Mouse (Mus musculus) T-helper 2 cell (primary cell): ENCODE results near the gene Cobll1.

Source experiments
- in situ Hi-C: fragments of 300-600 bp; cut with MboI, MseI; formaldehyde crosslinking; loops from one replicate; pipeline ENCODE4 v1.15.1; 2025; ENCODE audit warnings: high pct_unique_total_duplicates

The Cobll1 gene

GRCm38 (mm10) chr2:65100001-65100400 is 139.2 kb downstream of the Cobll1 start:
- in situ Hi-C loops, result no loop called here

- in situ Hi-C loops, result no loop called here
These were observed 143.6 kb downstream of the Cobll1 start for GRCm38 (mm10) chr2:65095571-65095970.

- in situ Hi-C loops, result no loop called here
These were observed 145.2 kb downstream of the Cobll1 start for GRCm38 (mm10) chr2:65093990-65094389.

GRCm38 (mm10) chr2:65090986-65091385 is 148.2 kb downstream of the Cobll1 start:
- in situ Hi-C loops, result no loop called here

- in situ Hi-C loops, result no loop called here
These were observed 152.0 kb downstream of the Cobll1 start for GRCm38 (mm10) chr2:65087197-65087596.

GRCm38 (mm10) chr2:65083411-65083810 is 155.8 kb downstream of the Cobll1 start:
- in situ Hi-C loops, result no loop called here

GRCm38 (mm10) chr2:65077544-65077943 is 161.7 kb downstream of the Cobll1 start:
- in situ Hi-C loops, result no loop called here

- in situ Hi-C loops, result no loop called here
These were observed 163.4 kb downstream of the Cobll1 start for GRCm38 (mm10) chr2:65075840-65076239.

- in situ Hi-C loops, result no loop called here
These were observed 163.8 kb downstream of the Cobll1 start for GRCm38 (mm10) chr2:65075431-65075830.

- in situ Hi-C loops, result no loop called here
These were observed 167.0 kb downstream of the Cobll1 start for GRCm38 (mm10) chr2:65072205-65072604.

GRCm38 (mm10) chr2:65053764-65054163 is 185.4 kb downstream of the Cobll1 start:
- in situ Hi-C loops, result no loop called here

- in situ Hi-C loops, result no loop called here
These were observed 186.8 kb downstream of the Cobll1 start for GRCm38 (mm10) chr2:65052191-65053012.

- in situ Hi-C loops, result no loop called here
These were observed 188.4 kb downstream of the Cobll1 start for GRCm38 (mm10) chr2:65050776-65051175.

GRCm38 (mm10) chr2:65048234-65049017 is 190.8 kb downstream of the Cobll1 start:
- in situ Hi-C loops, result no loop called here
